Mouse (Mus musculus) C2C12 (cell line): ENCODE data around the gene Ttll10.

ENCODE experiments used
- CEBPB ChIP-seq: IDR thresholded peaks from one replicate; pipeline ENCODE4 v1.6.1; 2011; ENCODE audit warnings: low read depth, mild to moderate bottlenecking, control low read depth, moderate library complexity
- CTCF ChIP-seq: IDR thresholded peaks from one replicate; pipeline ENCODE4 v1.5.1; 2011; ENCODE audit not compliant: control insufficient read depth, insufficient read depth, insufficient read length
- FOSL1 ChIP-seq: IDR thresholded peaks from one replicate; pipeline ENCODE4 v1.8.0; 2011; ENCODE audit warnings: mild to moderate bottlenecking, low read length; ENCODE audit not compliant: poor library complexity, insufficient read depth, severe bottlenecking
- MAX ChIP-seq: IDR thresholded peaks from one replicate; pipeline ENCODE4 v1.6.1; 2011; ENCODE audit warnings: mild to moderate bottlenecking, control low read depth
- MYOD1 ChIP-seq: IDR thresholded peaks from one replicate; pipeline ENCODE4 v1.6.1; 2011; ENCODE audit warnings: low read depth; ENCODE audit not compliant: control insufficient read depth, insufficient read length
- MYOG ChIP-seq: IDR thresholded peaks from one replicate; pipeline ENCODE4 v1.6.1; 2011; ENCODE audit not compliant: control insufficient read depth, insufficient read length; ENCODE audit errors: extremely low read depth

- TF ChIP-seq CTCF (no peak), MYOD1 (no peak), MYOG (no peak), MAX (no peak), FOSL1 (no peak), CEBPB (no peak)
Measured at GRCm38 (mm10) chr4:156083348-156083747, 24.1 kb upstream of the Ttll10 start.
